Mouse (Mus musculus) right cerebral cortex, adult 18-20 months (tissue): ENCODE results near the gene Rbfox1.
A peak's percentile ranks its signal among the peaks of the same experiment; 100 is the strongest.

Source experiments
- DNase-seq: peaks from one replicate; pipeline ENCODE4 v3.0.0; 2022; ENCODE audit warnings: mixed read lengths

Rbfox1 gene

DNA sequence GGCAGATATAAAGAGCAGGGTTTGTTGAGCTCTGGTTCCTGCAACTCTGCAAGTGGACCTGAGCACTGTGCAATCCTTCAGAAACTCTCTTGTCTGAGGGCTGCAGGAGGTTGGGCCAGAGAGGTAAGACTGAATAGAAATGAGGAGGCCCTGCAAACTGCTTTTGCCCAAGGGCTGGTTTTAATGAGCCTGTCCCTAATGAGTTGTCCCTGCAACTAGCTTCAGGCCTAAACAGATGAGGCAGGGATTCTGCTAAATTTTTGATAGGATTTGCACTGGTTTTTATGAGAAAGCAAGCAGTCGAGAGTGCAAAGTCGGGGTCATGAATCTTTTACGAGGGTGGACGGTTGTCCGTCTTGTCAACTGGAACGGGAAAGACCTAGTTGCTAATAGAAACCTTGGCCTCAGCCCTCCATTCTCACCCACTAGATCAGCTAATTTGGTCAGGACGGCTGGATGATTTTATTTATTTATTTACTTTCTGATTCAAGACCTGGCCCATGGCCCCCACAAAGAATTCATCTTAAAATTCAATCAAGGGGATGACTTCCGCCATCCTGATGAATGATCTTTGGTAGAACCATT lies 1279.1 kb downstream of the Rbfox1 start:
- no peak for DNase-seq

GRCm38 (mm10) chr16:7175960-7176359 lies 1290.8 kb downstream of the Rbfox1 start:
- peak; percentile 15 for DNase-seq

DNA sequence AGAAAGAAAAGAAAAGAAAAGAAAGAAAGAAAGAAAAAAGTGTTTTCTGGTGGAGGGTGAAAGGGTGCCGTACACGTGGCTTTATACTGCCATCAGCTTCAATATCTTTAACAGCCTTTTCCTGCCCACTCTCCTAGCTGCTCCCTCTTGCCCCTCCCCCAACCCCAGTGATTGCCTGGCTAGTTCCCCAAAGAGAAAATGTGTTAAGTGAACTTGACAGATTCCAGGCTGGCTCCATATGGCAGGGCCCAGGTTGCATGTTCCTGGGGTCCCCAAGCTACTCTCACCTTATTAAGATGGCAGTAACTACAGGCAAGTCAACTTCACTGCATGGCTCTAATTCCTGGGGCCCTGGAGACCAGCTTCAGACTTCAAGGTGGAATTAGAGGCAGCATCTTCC lies 1302.6 kb downstream of the Rbfox1 start:
- no peak for DNase-seq

- peak; percentile 84 for DNase-seq
These were observed 1308.4 kb downstream of the Rbfox1 start for GRCm38 (mm10) chr16:7193535-7193934.

DNA sequence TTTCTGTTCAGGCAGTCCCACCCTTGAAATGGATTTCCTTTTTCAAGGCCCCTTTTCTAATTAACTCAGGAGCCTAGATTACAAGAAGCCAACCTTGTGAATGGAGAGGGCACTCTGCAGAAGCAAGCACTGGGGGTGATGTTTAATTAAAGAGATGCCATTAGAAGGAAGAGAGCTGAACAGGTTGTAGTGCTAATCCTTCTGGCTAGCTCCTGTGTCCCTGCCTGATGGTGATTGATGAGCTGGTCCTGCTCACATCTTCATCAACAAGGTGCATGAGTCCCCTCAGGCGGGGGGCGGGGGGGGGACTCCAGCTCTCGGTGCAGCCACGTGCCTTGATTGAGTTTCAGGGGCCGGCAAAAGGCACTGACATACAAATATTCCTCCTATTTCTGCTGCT lies 1312.8 kb downstream of the Rbfox1 start:
- DNase-seq: no peak

GRCm38 (mm10) chr16:7200239-7200638 lies 1315.1 kb downstream of the Rbfox1 start:
- no peak for DNase-seq

- no peak for DNase-seq
These were observed 1316.7 kb downstream of the Rbfox1 start for GRCm38 (mm10) chr16:7201816-7202215.

DNA sequence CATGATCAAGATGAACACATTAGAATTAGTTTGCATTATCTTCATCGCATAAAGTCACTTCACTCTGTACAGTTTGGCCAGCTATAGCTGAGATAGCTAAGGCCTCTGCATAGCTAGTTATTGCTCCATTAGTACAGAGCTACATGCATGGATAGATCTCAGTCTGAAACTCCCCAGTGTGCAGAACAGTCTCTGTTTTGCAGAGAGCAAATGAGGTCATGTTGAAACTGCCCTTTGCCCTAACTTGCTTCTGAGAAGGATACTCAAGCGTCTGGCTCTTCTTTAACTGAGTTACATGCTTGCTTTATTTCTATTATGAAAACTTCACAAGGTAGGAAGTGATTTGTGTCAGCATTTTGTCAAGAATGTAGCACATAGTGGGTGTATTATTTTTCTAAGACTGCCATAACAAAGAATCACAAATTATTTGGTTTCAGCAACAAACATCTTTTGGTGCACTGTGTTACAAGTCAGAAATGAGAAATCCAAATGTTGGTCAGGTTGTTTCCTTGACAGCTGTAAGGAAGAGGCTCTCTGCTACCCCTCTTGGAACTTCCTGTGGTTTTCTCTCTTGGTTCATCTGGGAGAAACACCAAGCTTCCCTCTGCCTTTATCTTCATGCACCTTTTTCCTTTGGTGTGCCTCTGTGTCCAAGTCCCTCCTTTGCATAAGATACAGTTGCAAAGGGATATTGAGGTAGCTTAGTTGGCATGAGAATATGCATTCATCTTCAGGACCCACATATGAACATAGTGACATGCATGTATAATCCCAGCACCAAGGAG lies 1321.2 kb downstream of the Rbfox1 start:
- no peak for DNase-seq

DNA sequence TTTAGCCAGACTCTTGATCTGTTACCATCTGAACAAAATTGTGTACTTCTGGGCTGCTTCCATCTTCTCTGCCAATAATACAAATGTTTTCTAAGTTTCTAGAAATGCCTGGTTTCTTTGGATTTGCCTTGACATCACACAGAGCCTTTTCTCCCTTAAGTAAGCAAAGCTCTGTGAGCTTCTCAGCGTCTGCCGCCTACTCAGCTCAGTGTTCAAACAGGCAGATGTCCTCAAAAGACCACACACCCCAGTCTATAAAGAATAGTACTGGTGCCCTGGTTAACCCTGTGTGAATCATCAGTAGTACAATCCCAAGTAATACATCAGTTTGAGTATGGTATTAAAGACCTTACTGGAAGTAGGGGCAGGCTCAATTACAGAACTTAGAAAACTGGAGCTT lies 1322.4 kb downstream of the Rbfox1 start:
- DNase-seq: peak; percentile 28

- peak; percentile 66 for DNase-seq
These were observed 1327.6 kb downstream of the Rbfox1 start for GRCm38 (mm10) chr16:7212756-7213155.

DNA sequence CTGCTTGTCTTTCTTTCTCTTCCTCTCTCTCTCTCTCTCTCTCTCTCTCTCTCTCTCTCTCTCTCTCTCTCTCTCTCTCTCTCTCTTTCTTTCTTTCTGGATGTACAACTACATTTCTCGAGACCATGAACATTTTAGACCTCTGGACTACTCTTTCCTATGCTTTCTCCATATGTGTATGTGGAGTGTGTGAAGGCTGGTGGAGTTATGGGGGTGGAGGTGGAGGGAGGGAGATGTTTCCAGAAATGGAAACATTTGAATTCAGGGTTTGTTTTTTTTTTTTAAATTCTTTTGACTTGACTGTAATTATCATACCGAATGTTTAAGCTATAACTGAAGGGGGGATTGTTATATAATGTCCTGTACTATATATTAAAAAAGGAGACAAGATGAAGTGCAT lies 1338.1 kb downstream of the Rbfox1 start:
- peak; percentile 37 for DNase-seq

DNA sequence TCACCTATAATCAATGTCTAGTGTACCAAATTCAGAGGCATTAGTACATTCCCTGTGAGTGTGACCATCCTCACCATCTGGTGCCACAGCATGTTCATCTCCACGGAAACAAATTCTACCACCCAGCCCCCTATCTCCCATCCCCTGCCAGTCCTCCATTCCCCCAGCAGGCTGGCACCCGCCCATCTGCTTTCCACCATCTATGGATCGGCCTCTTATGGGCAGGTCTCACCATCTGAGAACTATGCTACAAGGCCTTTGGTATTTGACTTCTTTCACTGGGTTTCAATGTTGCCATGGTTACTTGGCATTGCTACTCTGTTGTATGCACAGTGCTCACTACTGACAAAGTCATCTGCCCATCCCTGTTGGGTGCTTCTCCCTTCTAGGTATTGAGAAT lies 1340.8 kb downstream of the Rbfox1 start:
- no peak for DNase-seq

- no peak for DNase-seq
These were observed 1343.1 kb downstream of the Rbfox1 start for GRCm38 (mm10) chr16:7228246-7228645.

GRCm38 (mm10) chr16:7229232-7229631 lies 1344.1 kb downstream of the Rbfox1 start:
- no peak for DNase-seq

DNA sequence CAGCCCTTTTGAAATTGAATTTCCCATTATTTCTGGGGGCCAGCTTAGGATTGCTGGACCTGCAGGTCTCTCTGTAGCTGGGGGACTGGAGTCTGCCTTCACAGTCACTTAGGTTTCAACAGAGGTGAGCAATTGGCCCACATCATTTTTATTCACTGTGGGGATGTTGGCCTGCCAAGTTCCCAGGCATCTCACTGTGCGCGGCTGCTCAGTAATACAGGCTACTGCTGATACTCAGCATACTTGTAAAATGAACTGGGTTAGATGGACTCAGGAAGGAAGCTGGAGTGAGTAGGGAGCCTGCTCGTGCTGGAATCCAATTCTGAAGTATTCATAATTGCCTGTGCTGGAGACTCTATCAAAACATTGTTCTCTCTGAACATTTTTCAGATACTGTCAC lies 1356.5 kb downstream of the Rbfox1 start:
- no peak for DNase-seq

GRCm38 (mm10) chr16:7242501-7242900 lies 1357.3 kb downstream of the Rbfox1 start:
- no peak for DNase-seq

DNA sequence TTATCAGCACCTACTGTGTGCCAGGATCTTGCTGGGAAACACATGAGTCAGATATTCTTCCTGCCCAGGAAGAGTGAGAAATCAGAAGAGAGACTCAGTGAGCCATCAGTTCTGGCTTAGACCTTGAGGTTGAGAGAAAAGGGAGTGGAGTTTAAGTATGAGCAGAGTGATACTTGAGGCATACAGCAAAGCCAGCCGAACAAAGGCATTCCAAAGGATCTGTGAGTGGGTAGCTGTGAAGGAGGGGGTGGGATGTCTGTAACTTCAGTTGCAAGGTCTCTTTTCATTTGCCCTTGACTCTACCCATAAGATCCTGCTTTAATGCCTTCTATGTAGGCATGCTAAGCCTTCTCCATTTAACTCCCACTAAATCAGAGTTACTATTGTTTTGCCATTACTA lies 1359.2 kb downstream of the Rbfox1 start:
- no peak for DNase-seq

- DNase-seq: no peak
These were observed 1366.5 kb downstream of the Rbfox1 start for GRCm38 (mm10) chr16:7251696-7252095.

DNA sequence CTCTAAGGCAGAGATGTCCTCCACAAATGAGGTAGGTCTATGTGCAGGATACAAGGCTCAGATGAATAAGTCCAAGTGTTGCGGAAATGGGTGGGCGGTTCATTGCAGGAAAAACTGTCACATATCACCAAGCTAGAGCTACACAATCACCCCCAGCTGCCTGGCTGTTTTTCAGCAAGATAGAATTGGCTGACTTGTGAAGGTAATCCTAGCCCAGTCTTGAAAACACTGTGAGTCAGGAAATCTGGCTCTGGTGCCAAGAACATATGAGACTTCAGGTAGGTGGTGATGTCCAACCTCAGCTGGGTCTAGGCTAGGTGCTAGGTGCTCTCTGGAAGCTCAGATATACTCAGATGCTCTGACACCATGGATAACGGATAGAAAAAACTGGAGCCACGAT lies 1372.2 kb downstream of the Rbfox1 start:
- DNase-seq: peak; percentile 83

GRCm38 (mm10) chr16:7263261-7263660 lies 1378.1 kb downstream of the Rbfox1 start:
- peak; percentile 37 for DNase-seq

GRCm38 (mm10) chr16:7265715-7266114 lies 1380.6 kb downstream of the Rbfox1 start:
- DNase-seq: peak; percentile 28

DNA sequence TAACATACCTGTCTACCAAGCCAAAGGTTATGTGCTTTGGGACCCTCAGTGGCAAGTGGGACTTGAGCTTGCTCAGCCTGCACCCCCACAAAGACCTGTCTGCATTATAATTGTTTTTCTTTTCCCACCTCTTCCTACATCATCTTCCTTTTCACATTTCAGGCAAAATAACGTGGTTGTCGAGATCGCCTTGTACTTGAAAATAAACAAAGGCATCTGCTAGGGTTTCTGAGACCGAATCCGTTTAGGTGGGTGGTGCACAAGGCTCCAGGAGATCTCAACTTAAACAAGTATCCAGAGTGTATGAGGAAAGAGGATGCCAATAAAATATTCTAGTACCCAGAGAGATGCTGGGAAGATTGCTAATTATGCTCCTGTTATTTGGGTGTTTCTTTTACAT lies 1390.3 kb downstream of the Rbfox1 start:
- peak; percentile 46 for DNase-seq

- DNase-seq: no peak
These were observed 1390.7 kb downstream of the Rbfox1 start for GRCm38 (mm10) chr16:7275901-7276300.

DNA sequence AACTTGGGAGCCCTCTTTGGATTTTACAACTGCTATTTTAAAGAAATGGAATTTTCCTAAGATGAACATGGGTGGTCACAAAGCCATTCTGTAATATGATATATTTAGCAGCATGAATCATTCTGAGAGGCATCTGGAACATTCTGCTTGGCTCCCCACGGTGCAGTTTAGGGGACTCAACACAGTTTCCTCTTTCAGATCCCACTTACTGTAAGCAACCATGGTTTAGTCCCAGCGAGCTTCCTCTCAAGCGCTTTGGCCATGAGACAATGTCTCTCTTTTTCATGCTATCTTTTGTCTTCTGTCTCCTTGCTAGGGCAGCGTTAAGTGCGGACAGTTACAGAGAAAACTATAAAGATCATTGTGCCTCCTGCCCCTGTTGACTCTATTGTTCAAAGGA lies 1394.4 kb downstream of the Rbfox1 start:
- peak; percentile 51 for DNase-seq

- peak; percentile 60 for DNase-seq
These were observed 1397.1 kb downstream of the Rbfox1 start for GRCm38 (mm10) chr16:7282257-7282656.
